Mouse (Mus musculus): ENCODE measurements around the gene Nup107.
"Not testable (repeated sequence)": the region's sequence is repeated elsewhere in the genome, so short reads cannot be mapped to it uniquely, and the experiment has no call there.

Gene Nup107

DNA sequence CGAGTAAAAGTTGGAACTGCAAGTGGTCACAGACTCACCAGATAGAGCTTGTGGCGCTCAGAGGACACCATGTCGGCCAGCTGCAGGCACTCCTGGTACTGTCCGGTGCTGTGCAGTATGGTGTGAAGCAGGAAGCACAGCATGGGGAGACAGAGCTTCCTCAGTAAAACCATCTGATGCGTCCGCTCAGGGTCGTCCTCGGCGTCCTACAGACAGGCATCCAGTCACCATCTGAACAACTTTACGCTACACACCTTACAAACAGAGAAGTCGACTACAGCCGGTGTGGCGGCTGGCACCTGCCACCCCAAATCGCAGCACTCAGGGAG lies 41.3 kb downstream of the Nup107 start:
- DNase-seq (ENCODE audit: low read depth): no peak

DNA sequence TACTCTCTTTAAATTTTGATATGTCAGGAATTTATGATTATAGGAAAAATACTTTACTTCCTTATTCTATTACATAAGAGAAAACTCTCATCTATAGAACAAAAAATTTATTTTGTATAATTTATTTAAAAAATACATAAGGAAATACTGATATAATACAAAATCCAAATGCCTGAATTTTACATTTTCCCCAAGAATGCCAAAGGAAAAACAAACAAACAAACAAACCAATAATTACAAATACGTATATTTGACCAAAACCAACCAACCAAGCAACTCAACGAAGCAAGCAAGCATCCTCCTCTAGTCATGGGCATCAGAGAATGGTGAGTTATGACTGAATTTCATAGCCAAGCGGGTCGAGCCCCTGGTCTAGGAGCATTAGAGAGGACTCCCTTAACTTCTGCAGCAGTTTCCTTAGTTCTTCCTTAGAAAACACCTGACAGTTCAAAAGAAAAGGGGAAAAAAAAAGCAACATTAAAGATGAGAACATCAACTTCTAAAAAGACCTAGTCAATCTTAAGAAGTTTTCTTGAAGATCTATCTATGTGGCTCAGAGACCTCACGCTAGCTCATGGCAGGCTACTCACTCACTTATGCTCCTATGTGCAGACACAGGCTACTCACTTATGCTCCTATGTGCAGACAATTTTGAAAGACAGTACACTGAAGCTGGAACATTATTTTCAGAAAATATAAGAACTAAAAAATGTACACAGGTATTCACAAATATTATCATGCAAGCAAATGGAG lies 41.8 kb downstream of the Nup107 start:
- no peak for DNase-seq (ENCODE audit: low read depth)

DNA sequence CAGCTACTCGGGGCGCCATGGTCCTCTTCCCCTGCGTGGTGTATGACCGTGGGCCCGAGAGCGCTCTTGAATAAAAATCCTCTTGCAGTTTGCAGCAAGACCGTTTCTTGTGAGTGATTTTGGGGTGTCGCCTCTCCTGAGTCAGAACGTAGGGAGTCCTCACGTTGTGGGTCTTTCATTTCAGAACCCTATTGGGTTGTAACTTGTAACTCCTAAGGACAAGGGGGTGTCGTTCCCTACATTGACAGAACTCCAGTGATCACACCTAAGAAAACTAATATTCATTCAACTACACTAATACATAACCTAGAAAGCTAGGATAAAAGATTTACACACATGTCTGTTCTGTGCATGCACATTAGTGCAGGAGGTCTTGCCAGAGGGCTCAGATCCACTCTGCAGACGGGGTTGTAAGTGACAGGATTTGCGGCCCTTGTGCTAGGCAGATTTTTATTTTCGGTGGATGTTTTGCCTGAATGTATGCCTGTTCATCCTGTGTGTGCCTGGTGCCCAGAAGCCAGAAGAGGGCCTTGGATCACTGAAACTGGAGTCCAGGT lies 42.6 kb downstream of the Nup107 start:
- DNase-seq (ENCODE audit: low read depth): no peak

DNA sequence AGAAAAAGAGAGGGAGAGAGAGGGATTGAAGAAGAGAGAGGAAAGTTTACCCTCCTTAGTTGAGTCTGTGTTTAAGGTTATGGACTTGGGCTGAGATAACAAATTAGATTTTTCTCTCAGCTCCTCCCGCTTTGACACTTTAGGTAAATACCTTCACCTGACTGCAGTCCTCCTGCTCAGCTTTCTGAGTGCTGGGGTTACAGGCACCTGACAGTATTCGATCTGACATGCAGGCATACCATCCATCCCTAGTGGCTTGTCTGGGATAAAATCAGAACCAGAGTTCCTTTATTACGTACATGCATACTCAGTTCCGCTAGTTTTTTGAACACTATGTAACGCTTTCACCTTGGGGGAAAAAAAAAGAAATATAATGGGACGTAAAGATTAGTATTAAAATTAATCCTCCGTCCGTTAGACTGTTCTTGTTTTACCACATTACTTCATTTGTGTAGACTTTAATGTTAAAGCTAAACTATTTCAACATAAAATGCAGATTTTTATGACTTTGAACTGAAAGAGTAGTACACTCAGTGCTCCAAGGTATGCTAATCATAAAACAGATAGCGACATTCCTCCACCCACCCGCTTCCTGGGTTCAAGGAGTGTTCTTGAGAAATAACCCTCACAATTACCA lies 43.3 kb downstream of the Nup107 start:
- DNase-seq (ENCODE audit: low read depth): no peak

DNA sequence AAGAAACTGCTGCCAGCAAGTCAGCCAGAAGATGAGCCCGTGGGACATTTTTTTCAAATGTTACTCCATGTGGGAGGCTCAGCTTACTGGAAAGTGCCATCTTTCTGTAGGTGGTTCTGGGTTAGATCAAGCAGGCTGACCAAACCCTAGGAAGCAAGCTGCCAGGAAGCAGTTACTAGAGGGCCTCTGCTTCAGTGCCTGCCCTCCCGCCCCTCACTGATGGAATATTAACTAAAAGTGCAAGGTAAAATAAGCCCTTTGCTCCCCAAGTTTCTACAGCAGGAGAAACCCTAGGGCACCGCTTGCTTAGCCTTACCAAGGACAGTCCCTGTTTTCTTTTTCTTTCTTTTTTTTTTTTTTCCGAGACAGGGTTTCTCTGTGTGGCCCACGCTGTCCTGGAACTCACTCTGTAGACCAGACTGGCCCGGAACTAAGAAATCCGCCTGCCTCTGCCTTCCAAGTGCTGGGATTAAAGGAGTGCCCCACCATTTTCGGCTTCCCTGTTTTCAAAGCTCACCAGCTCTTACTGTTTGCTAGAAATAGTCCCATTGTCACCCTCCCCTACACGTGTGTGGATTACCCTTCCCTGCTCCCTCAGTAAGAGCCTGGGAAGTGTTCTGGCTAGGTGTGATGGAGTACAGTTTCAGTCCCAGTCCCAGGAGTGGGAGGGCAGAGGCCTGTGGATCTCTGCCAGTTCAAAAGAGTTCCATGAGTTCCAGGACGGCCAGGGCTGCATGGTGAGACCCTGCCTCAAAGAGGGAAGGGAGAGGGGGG lies 44.0 kb downstream of the Nup107 start:
- DNase-seq (ENCODE audit: low read depth): no peak

DNA sequence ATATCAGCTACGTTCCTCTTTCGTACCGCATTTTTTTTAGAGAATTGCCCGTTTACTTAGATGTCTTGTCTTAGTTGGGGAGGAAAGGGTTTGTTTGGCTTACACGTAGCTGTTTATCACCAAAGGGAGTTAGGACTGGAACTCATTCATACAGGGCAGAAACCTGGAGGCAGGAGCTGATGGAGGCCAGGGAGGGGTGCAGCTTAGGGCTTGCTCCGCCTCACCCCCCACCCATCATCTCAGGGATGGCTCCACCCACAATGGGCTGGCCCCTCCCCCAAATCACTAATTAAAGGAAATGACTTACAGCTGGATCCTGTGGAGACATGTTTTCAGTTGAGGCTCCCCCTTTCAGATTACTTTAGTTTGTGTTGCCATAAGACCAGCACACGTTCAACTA lies 44.8 kb downstream of the Nup107 start:
- peak; percentile 15 for DNase-seq (ENCODE audit: low read depth)

DNA sequence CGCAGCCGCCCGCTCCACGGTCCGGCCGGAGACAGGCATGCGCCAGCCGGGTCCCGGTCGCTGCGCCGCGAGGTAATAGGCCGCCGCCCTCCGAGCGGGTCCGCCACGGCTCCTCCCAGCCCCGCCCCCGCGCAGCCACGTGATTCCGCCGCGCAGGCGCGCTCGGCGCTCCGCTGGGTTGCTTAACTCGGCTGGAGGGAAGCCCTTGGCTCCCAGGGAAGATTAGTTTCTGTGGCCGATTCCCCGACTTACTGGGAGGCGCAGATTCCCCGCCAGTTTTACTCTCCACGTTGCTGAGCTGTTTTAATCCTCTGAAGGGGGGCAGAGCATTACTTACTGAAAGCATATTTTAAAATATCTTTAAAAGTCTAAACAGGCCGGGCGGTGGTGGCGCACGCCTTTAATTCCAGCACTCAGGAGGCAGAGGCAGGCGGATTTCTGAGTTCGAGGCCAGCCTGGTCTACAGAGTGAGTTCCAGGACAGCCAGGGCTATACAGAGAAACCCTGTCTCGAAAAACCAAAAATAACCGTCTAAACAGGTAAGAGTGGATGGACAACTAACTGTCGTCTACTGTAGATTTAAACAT lies 46.1 kb downstream of the Nup107 start, which contains the start of gene Slc35e3:
TSS of gene Slc35e3 (minus strand) at position 69 of the 587 bp plus-strand sequence.
- peak; percentile 99 for DNase-seq (ENCODE audit: low read depth)

DNA sequence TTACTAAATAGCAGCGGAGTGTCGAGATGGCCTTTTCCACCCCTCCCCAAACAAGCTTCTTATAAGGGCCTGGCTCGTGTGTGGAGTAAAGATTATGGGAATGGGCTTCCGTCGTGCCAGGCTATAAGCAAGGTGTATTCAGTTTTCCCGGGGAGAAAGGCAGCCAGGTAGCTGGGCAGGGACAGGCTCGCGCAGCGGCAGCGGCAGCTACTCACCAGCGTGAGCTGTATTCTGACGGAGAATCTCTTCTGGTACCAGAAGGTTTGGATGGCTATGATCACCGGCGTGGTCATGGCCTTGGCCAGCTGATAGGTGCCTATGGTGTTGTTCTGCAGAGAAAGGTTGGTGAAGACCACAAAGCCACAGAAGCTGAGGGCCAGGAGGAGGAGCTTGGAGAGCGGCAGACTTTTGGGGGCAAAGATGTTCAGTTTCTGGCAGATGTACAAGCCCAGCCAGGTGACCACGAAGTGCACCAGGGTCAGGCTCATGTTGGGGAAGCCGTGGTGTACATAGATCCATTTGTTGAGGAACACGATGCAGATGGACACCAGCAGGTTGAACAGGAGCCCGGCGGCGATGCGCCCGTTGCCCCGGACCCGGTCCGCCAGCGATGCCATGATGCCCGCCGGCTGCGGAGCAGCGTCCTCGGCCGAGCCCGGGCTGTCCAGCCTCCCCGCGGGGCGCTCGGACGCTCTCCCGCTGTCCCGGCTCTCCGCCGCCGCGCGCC lies 46.8 kb downstream of the Nup107 start:
- DNase-seq (ENCODE audit: low read depth): not testable (repeated sequence)

DNA sequence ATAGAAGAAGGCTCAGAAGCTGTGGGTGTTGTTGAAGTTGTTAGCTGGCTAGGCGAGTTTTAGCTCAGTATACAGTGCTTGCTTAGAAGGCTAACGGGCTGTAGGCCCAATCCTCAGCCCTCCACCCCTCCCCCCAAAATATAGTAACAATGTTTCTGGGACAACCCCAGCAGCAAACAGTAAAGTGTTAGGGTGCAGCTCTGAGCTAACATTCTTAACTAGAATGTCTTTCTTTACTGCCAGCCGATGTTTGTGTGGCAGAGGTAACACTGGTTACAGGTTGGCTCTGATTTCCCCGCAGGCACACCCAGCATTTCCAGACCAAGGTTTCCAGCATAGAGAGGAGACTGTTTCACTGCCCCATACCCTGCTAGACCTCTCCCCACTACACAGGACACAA lies 48.6 kb downstream of the Nup107 start:
- DNase-seq (ENCODE audit: low read depth): no peak

DNA sequence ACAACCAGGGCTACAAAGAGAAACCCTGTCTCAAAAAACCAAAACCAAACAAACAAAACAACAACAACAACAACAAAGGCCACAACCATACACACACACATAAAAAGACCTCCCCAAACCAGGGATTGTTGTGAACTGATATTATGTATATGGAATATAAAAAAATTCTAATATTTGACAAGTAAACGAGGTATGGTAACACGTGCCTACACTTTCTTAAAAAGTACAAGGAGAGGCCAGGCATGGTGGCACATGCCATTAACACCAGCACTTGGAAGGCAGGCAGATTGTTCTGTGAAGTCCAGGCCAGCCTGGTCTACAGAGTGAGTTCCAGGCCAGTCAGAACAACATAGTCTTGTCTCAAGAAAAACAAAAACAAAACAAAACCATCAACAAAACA lies 49.3 kb downstream of the Nup107 start:
- DNase-seq (ENCODE audit: low read depth): no peak

DNA sequence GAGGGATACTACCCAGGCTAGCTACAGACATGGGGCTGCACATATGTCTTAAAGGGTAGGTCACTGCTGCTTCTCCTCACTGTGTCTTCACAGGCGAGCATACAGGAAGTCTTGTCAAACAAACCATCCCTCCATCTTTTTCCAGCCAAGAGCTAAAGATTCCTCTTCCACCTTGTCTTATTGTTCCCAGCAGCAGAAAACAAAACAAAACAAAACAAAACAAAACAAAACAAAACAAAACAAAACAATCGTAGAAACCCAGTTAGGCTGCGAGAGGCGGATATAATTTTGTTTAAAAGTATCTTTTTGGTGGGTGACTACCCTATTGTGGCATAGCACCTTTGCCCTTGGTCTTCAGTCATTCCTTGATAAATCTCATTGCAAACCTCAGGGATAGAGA lies 49.9 kb downstream of the Nup107 start:
- DNase-seq (ENCODE audit: low read depth): no peak

DNA sequence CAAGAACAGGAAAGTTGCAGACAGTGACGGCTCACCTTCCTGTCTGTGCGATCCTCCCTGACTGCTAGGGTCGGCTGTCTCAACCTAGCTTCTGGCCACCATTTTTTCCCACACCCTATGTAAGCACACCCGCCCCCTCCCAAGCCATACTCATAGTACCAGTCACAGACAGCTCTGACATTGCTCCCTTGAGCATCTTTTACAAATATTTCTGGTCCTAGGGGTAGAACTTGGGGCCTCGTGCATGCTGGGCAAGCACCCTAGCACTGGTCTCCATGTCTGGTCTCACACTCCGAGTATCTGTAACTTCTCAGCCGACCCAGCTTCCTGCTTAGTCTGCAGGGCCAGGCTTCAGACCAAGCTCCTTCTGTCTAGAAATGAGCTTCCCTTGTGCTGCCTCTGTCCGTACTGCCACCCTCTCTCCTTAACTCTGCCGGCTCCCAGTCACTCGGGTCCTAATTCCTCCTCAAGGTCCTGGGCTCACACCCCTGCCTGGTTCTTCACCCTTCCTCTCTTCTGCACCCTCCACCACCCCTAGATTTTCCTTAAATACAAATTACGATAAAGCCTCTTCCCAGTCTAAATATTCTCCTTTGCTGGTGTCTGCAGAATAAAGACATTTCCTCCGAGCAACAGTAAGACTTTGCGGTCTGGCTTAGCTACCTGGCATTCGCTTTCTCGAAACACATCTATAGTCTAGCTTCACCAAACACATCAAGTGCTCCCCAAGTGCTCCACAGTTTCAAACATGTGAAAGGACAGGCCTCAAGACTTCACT lies 50.6 kb downstream of the Nup107 start:
- no peak for DNase-seq (ENCODE audit: low read depth)

DNA sequence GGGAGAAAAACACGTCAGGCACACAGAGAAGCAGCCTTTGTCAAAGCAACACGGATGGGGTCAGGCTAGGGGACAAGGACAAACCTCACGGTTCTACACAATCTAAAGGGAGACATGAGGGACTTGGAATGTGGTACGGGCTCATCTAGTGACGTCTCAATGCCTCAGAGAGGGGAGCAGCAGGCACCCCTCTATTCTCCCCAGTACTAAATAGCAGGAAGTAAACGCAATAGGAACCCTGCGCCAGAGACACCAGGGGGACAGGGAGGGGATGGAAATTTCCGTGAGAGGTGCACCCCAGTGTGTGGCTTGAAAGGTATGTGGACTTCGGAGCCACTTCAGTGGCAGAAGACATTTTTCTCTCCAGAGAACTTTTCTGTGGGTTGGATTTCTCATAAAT lies 51.6 kb downstream of the Nup107 start:
- no peak for DNase-seq (ENCODE audit: low read depth)

DNA sequence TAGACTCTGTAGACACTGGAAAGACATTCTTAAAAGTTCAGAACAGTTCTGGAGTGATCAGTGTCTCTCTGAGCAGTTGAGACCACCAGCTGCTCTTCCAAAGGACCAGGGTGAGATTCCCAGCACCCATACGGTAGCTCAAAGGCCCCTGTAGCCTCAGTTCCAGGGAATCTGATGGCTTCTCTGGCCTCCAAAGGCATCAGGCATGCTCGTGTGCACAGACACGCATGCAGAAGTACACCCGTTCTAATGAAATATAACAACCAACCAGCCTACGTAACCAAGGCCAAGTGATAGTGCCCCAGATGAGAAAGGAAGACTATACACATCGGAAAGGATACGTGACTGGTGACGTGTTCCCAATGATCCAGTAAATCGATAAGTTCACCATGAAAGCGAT lies 52.3 kb downstream of the Nup107 start:
- no peak for DNase-seq (ENCODE audit: low read depth)

DNA sequence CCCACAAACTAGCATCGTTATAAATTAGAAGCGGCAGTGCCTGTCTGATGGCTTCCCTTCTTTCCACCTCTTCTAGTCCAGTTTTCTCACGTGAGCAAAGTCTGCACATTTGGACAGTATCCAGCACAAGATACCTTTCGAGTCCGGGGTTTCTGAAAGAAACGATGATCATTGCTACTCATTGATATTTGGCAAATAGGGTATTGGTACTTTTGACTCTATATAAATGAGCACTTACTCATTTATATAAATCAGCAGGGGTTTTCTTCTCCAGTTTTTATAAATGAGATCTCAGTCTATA lies 52.9 kb downstream of the Nup107 start:
- no peak for DNase-seq (ENCODE audit: low read depth)

DNA sequence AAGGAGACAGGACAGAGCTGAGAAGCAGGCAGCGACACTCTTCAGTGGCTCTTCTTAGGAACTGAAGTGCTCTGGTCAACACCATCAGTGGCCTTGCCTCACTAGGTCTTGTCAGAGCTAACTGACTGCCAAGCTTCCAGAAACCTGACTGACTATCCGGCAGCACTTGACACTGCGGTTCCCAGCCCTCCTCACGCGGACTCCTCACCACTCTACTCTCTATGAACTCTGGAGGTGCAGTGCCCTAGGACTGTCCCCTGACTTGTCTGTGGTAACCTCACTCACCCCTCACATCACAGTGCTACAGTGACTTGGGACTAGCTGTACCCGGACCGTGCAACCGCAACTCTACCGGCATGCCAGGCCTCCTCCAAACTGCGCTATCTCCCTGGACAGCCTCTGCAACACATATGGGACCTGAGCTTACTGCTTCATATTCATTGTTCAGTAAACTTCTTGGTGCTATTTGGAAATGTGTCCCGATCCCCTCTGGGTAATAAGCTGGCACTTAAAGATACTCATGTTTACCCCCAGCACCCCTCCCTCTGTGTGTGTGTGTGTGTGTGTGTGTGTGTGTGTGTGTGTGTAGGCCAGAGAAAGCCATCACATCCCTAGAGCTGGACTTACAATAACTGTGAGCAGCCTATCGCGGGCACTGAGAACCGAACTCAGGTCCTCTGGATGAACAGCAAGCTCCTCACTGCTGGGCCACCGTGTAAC lies 53.4 kb downstream of the Nup107 start:
- DNase-seq (ENCODE audit: low read depth): no peak

DNA sequence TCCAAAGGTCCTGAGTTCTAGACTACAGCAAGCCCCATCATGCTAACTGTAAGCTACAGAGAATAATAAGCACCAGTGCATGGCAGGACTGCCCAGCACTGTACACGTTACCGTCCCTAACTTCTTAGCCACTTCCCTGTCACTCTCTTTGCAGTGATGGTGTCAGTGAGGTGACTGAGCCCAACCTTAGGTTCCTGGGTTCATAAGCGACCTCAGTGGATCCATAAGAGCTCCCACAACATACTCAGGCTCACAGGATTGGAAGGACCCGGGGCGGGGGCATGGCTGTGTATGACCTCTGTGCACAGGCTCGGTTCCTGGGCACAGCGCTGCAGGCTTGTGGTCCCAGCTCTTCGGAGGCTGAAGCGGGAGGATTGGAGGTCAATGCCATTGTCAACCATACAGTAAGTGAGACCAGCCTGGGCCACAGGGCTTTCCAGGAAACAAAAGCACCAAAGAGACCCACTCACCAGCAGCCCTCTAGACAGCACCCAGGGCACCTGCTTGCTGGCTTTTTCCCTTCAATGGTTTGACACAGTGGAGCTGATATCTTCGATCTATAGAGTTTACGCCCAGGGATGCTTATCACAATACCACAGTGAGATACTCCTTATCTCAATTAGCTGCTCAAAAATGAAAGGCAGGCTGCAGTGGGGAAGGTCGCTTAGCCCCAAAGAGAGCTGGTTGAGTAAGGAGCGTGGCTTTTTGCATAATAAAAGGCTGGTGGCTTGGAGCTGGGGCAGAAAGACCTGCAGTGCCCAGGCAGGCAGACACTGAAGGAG lies 54.2 kb downstream of the Nup107 start:
- DNase-seq (ENCODE audit: low read depth): no peak

DNA sequence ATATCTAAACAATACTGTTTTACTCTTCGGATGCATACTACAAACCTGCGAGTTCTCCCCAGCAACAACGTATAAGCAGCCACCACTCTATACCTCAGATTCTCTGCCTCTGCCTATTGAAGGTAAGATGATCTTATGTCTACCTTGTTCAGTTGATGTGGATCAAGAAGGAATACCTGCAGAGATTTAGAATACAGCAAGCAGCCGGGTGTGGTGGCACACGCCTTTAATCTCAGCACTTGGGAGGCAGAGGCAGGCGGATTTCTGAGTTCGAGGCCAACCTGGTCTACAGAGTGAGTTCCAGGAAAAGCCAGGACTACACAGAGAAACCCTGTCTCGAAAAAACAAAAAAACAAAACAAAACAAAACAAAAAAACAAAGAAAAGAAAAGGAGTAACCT lies 55.0 kb downstream of the Nup107 start:
- not testable (repeated sequence) for DNase-seq (ENCODE audit: low read depth)

DNA sequence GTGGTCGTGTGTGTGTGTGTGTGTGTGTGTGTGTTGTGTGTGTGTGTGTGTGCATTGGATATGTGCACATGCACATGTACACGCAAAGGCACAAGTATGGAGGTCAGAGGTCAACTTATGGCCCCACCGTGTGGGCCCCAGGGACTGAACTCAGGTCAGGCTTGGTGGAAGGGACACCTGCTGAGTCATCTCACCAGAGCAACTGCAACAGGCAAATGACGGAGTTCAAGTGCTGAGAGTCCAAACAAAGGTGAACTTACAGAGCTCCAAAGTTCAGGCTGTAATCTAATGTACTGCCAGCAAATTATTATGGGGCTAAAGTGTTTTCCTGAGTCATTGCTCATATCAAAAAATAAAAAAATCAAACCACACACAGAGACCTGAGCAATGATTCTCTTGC lies 55.4 kb downstream of the Nup107 start:
- DNase-seq (ENCODE audit: low read depth): no peak

DNA sequence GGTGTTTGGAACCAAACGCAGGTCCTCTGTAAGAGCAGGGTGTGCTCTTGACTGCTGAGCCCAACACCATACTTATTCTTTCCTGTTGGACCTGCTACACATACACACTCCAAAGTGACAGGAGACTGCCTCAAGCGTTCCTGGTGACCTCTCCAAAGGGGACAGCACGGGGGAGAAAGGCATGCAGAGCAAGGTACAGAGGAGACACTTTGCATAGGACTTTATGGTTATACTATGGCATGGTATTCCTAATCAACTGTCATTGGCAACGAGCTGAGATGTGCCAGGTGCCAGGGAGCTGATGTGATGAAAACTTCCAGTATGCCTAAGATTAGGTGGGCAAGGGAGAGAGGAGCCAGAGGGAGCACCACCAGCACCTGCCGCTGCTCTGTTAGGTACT lies 55.9 kb downstream of the Nup107 start:
- DNase-seq (ENCODE audit: low read depth): no peak

Data from NIH3T3 (cell line).